Mouse (Mus musculus) lung, adult 2 months (tissue): ENCODE measurements around the gene Ppp1r12b. TPM values are rescaled to one million over a fixed set of nuclear protein-coding genes. Genes with fewer than 3 reads are reported as not detected.

Experiments used
- DNase-seq: peaks from one replicate; pipeline ENCODE4 v3.0.0; 2022
- H3K4me1 ChIP-seq: fragments of 200-500 bp; 2 replicates; pipeline ENCODE4 v1.6.1; 2011; ENCODE audit warnings: low read length; ENCODE audit not compliant: control insufficient read depth, insufficient read depth
- H3K4me3 ChIP-seq: fragments of 200-500 bp; replicated peaks from 2 replicates; pipeline ENCODE3; 2011; ENCODE audit warnings: low read depth, mild to moderate bottlenecking, control low read depth, low read length; ENCODE audit errors: extremely low read depth
- CTCF ChIP-seq: fragments of 200-500 bp; IDR thresholded peaks from 2 replicates; pipeline ENCODE4 v1.5.1; 2011; ENCODE audit warnings: mild to moderate bottlenecking, low read length, control low read depth; ENCODE audit not compliant: insufficient read depth
- POLR2A ChIP-seq: fragments of 200-500 bp; IDR thresholded peaks from 2 replicates; pipeline ENCODE4 v1.6.1; 2011; ENCODE audit warnings: low read depth, mild to moderate bottlenecking, control low read depth, low read length, borderline replicate concordance; ENCODE audit errors: extremely low read depth
- WGBS: fragments of 180-500 bp; shearing (Covaris S2); methylation state at CpG from one replicate; pipeline ENCODE4 v1.1.7; 2018; 5-methylcytosine and 5-hydroxymethylcytosine counted together
- polyA plus RNA-seq: library from polyadenylated mRNA; depleted of rRNA; stranded (reverse); fragments of >200 nt; gene quantifications from 2 replicates; pipeline ENCODE4 v1.2.3, GENCODE M21; 2012

Ppp1r12b gene
- polyA plus RNA-seq, 1 experiment: 18.6 TPM

- peak; percentile 43 for DNase-seq
- Histone ChIP-seq H3K4me1 (no peaks in the 10 kb centered on the region), H3K4me3 (no peak overlapping the region)
- TF ChIP-seq CTCF (peak; percentile 67), POLR2A (no peak)
- 30% methylated on average over 5 of the region's 5 CpGs for WGBS
Observed at GRCm38 (mm10) chr1:134725276-134725675, 230.5 kb downstream of the Ppp1r12b start.

GRCm38 (mm10) chr1:134722891-134723290, 232.9 kb downstream of the Ppp1r12b start:
- Histone ChIP-seq H3K4me3 (no peak overlapping the region), H3K4me1 (no peaks in the 10 kb centered on the region)
- WGBS: 87% methylated on average over 7 of the region's 7 CpGs
- TF ChIP-seq POLR2A (no peak), CTCF (no peak)
- DNase-seq: no peak

GRCm38 (mm10) chr1:134721486-134721885, 234.3 kb downstream of the Ppp1r12b start:
- no peak for DNase-seq
- 74% methylated on average over 5 of the region's 5 CpGs for WGBS
- TF ChIP-seq CTCF (no peak), POLR2A (no peak)
- H3K4me3 ChIP-seq: no peak overlapping the region
- no peaks in the 10 kb centered on the region for H3K4me1 ChIP-seq

GRCm38 (mm10) chr1:134719718-134720304, 235.9 kb downstream of the Ppp1r12b start:
- no peak for TF ChIP-seq CTCF
- TF ChIP-seq POLR2A: no peak
- 58% methylated on average over 12 of the region's 12 CpGs for WGBS
- Histone ChIP-seq H3K4me1 (no peaks in the 10 kb centered on the region), H3K4me3 (no peak overlapping the region)
- no peak for DNase-seq

GRCm38 (mm10) chr1:134715092-134715491, 240.7 kb downstream of the Ppp1r12b start:
- TF ChIP-seq POLR2A (no peak), CTCF (no peak)
- 50% methylated on average over 5 of the region's 5 CpGs for WGBS
- DNase-seq: no peak
- Histone ChIP-seq H3K4me3 (no peak overlapping the region), H3K4me1 (no peaks in the 10 kb centered on the region)

- no peak overlapping the region for H3K4me3 ChIP-seq
- TF ChIP-seq CTCF (no peak), POLR2A (no peak)
- no peak for DNase-seq
- WGBS: 68% methylated on average over 8 of the region's 8 CpGs
- peaks cover 3% of the 10 kb centered on the region; the same call in 1 of the 2 replicates for H3K4me1 ChIP-seq
Observed at GRCm38 (mm10) chr1:134714166-134714565, 241.6 kb downstream of the Ppp1r12b start.

- peaks cover 5% of the 10 kb centered on the region; the same call in 1 of the 2 replicates for H3K4me1 ChIP-seq
- 44% methylated on average over 11 of the region's 11 CpGs for WGBS
- TF ChIP-seq POLR2A (no peak), CTCF (no peak)
- DNase-seq: peak; percentile 27
- no peak overlapping the region for H3K4me3 ChIP-seq
Observed at GRCm38 (mm10) chr1:134713421-134713969, 242.2 kb downstream of the Ppp1r12b start.

GRCm38 (mm10) chr1:134712781-134713299, 242.9 kb downstream of the Ppp1r12b start:
- 81% methylated on average over 9 of the region's 9 CpGs for WGBS
- H3K4me1 ChIP-seq: peaks cover 5% of the 10 kb centered on the region; the same call in 1 of the 2 replicates
- TF ChIP-seq CTCF (no peak), POLR2A (no peak)

GRCm38 (mm10) chr1:134711653-134712052, 244.1 kb downstream of the Ppp1r12b start:
- 65% methylated on average over 5 of the region's 5 CpGs for WGBS
- no peak for TF ChIP-seq CTCF
- TF ChIP-seq POLR2A: no peak
- Histone ChIP-seq H3K4me1 (peaks cover 5% of the 10 kb centered on the region; the same call in 1 of the 2 replicates), H3K4me3 (no peak overlapping the region)
- no peak for DNase-seq

More at GRCm38 (mm10) chr1:134712781-134713299, 242.9 kb downstream of the Ppp1r12b start:
- no peak overlapping the region for H3K4me3 ChIP-seq
- DNase-seq: no peak

- no peak for TF ChIP-seq POLR2A
- no peak overlapping the region for H3K4me3 ChIP-seq
- no peak for DNase-seq
- WGBS: 67% methylated on average over 7 of the region's 7 CpGs
- peaks cover 5% of the 10 kb centered on the region; the same call in 1 of the 2 replicates for H3K4me1 ChIP-seq
Observed at GRCm38 (mm10) chr1:134711061-134711460, 244.7 kb downstream of the Ppp1r12b start.
